ENCODE assay signal across 27 mouse cellular contexts in the genomic region with DNA sequence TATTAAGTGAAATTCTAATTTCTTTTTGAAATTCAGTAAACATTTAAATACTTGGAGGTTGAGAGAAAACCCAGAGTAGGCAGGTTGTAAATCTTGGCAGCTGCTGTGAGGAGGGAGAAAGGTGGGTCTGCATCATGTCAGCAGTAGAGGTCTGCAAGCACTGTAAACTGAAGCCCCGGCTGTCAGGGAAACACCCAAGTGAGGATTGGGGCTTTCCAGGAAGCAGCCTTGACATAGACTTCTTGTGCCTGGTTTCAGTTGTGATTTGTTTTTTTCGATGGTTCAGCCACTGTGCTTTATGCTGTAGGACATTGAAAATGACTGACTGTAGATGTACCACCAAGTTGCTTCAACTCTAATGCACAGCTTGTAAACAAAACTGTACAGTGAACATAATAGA.
DNase-seq lines count a peak whose midpoint lies in the region; ATAC-seq and TF ChIP-seq lines count a peak whose summit lies in the region.
"Had no signal": no experiment of that assay in that cellular context is flagged by ENCODE, and none has a peak within 500 bp of the region (broad histone marks: within the 10 kb centered on the region; RNA-seq: fewer than 3 reads in every experiment).

No protein-coding gene starts in this region.

- dilution Hi-C loops in CH12.LX (cut with MboI; ENCODE audit: extremely low pct_ligation_motif_present, extremely low pct_unique_long_range_greater_than_20kb, low sequenced_read_pairs): no loop called here

- TF ChIP-seq CTCF in CH12.LX (conservative IDR thresholded peaks at IDR 0.05 in 1 of 2, IDR thresholded peaks at IDR 0.05 in 1 of 2; ENCODE audit: low read depth in 2 of 2, low read length in 2 of 2): no peak

- no peaks in the 10 kb centered on the region for H3K36me3 ChIP-seq in midbrain, embryonic 11.5 days (ENCODE audit: control insufficient read depth, insufficient read depth, low read length)
- H3K36me3 ChIP-seq in midbrain, embryonic 13.5 days: peaks cover 24% of the 10 kb centered on the region
- H3K36me3 ChIP-seq in CH12.LX (replicated peaks in 1 of 2; ENCODE audit: control insufficient read depth in 1 of 2, insufficient read depth in 1 of 2, low read length in 1 of 2): peaks cover 6 to 45% of the 10 kb centered on the region in 2 experiments
- H3K36me3 ChIP-seq in hindbrain, embryonic 12.5 days: peaks cover 10% of the 10 kb centered on the region
- H3K36me3 ChIP-seq: liver, embryonic 13.5 days had no signal

- no peak overlapping the region for H3K4me2 ChIP-seq in midbrain, embryonic 11.5 days
- H3K4me2 ChIP-seq in midbrain, embryonic 13.5 days (replicated peaks): no peak overlapping the region
- H3K4me2 ChIP-seq in CH12.LX (ENCODE audit: insufficient read depth, low read depth, poor library complexity, severe bottlenecking): peak overlapping the region; percentile 56; the same call in 1 of the 2 replicates
- H3K4me2 ChIP-seq in hindbrain, embryonic 12.5 days (replicated peaks): no peak overlapping the region
- H3K4me2 ChIP-seq: embryonic facial prominence, embryonic 13.5 days; heart, embryonic 11.5 days; hindbrain, embryonic 13.5 days; limb, embryonic 15.5 days; liver, embryonic 13.5 days had no signal

- H3K27me3 ChIP-seq in midbrain, embryonic 11.5 days (ENCODE audit: control insufficient read depth, insufficient read depth, low read length): no peaks in the 10 kb centered on the region
- H3K27me3 ChIP-seq in midbrain, embryonic 13.5 days: no peaks in the 10 kb centered on the region
- no peaks in the 10 kb centered on the region for H3K27me3 ChIP-seq in CH12.LX (replicated peaks)
- no peaks in the 10 kb centered on the region for H3K27me3 ChIP-seq in hindbrain, embryonic 12.5 days
- H3K27me3 ChIP-seq: embryonic facial prominence, embryonic 13.5 days; hindbrain, embryonic 13.5 days; limb, embryonic 15.5 days; liver, embryonic 13.5 days had no signal

- peak; percentile 85 for TF ChIP-seq EP300 in CH12.LX (IDR thresholded peaks at IDR 0.05; ENCODE audit: low read length)

- no peak overlapping the region for H3K9ac ChIP-seq in midbrain, embryonic 11.5 days (ENCODE audit: low read length)
- no peak overlapping the region for H3K9ac ChIP-seq in midbrain, embryonic 13.5 days (replicated peaks)
- H3K9ac ChIP-seq in CH12.LX (ENCODE audit: insufficient read depth, low read depth): no peak overlapping the region; the same call in 1 of the 2 replicates
- no peak overlapping the region for H3K9ac ChIP-seq in hindbrain, embryonic 12.5 days
- H3K9ac ChIP-seq: embryonic facial prominence, embryonic 13.5 days; hindbrain, embryonic 13.5 days; limb, embryonic 15.5 days; liver, embryonic 13.5 days had no signal

- H3K9me3 ChIP-seq in midbrain, embryonic 11.5 days (ENCODE audit: control insufficient read depth, low read length): no peaks in the 10 kb centered on the region
- H3K9me3 ChIP-seq in midbrain, embryonic 13.5 days: no peaks in the 10 kb centered on the region
- H3K9me3 ChIP-seq in CH12.LX (replicated peaks; ENCODE audit: low read length): peaks cover 2% of the 10 kb centered on the region
- no peaks in the 10 kb centered on the region for H3K9me3 ChIP-seq in hindbrain, embryonic 12.5 days (replicated peaks)
- H3K9me3 ChIP-seq: embryonic facial prominence, embryonic 13.5 days; forebrain, embryonic 10.5 days; hindbrain, embryonic 13.5 days; limb, embryonic 15.5 days; liver, embryonic 13.5 days had no signal

- in situ Hi-C loops in CH12.LX (cut with MboI; ENCODE audit: low pct_ligation_motif_present, low pct_unique_long_range_greater_than_20kb, low sequenced_read_pairs): no loop called here

- no peak overlapping the region for H3K27ac ChIP-seq in midbrain, embryonic 11.5 days (ENCODE audit: low read depth, low read length)
- H3K27ac ChIP-seq in midbrain, embryonic 13.5 days: no peak overlapping the region
- H3K27ac ChIP-seq in CH12.LX (ENCODE audit: insufficient read depth, low read depth): peak overlapping the region; percentile 86
- H3K27ac ChIP-seq in hindbrain, embryonic 12.5 days: no peak overlapping the region
- H3K27ac ChIP-seq: embryonic facial prominence, embryonic 13.5 days; forebrain, embryonic 10.5 days; hindbrain, embryonic 13.5 days; layer of hippocampus, adult 2 months; limb, embryonic 15.5 days; liver, embryonic 13.5 days had no signal

- TF ChIP-seq POLR2A in CH12.LX (IDR thresholded peaks at IDR 0.05; ENCODE audit: low read depth, low read length): no peak

- WGBS in midbrain, embryonic 11.5 days: 88% methylated on average over 2 of the region's 2 CpGs
- WGBS in midbrain, embryonic 13.5 days: 94% methylated on average over 2 of the region's 2 CpGs
- 85% methylated on average over 2 of the region's 2 CpGs for WGBS in hindbrain, embryonic 12.5 days

- H3K79me2 ChIP-seq in CH12.LX (replicated peaks; ENCODE audit: control insufficient read depth, extremely low read depth, insufficient read depth, poor library complexity, severe bottlenecking): no peaks in the 10 kb centered on the region

- H3K4me3 ChIP-seq in midbrain, embryonic 11.5 days (ENCODE audit: low read depth, low read length): no peak overlapping the region
- no peak overlapping the region for H3K4me3 ChIP-seq in midbrain, embryonic 13.5 days (replicated peaks)
- no peak overlapping the region for H3K4me3 ChIP-seq in CH12.LX (replicated peaks in 1 of 3; ENCODE audit: low read depth in 2 of 3, low read length in 2 of 3, poor library complexity in 1 of 3)
- no peak overlapping the region for H3K4me3 ChIP-seq in hindbrain, embryonic 12.5 days
- H3K4me3 ChIP-seq: embryonic facial prominence, embryonic 13.5 days; forebrain, embryonic 10.5 days; hindbrain, embryonic 13.5 days; layer of hippocampus, adult 2 months; limb, embryonic 15.5 days; liver, embryonic 13.5 days had no signal

- ATAC-seq in midbrain, embryonic 11.5 days (ENCODE audit: low FRiP score): no peak
- ATAC-seq in midbrain, embryonic 13.5 days: no peak
- ATAC-seq in hindbrain, embryonic 12.5 days (ENCODE audit: low FRiP score): no peak
- no peak for ATAC-seq in megakaryocyte progenitor cell, adult 5-6 weeks (replicated peaks; ENCODE audit: poor library complexity)
- ATAC-seq: forebrain, embryonic 16.5 days; lung, postnatal 0 days; midbrain, embryonic 16.5 days had no signal

- DNase-seq in midbrain, embryonic 11.5 days (ENCODE audit: low spot score, missing footprints): peak; percentile 2
- peak; percentile 89 for DNase-seq in CH12.LX (ENCODE audit: extremely low read depth)
- peak; percentile 21 for DNase-seq in forelimb bud, embryonic 11.5 days (ENCODE audit: low read depth, low spot score)
- no peak for DNase-seq in retina, embryonic 14.5 days (ENCODE audit: low spot score)
- DNase-seq: adrenal gland, adult 8-10 months; cerebellum, adult 8-10 months; gastrocnemius, postnatal 14 days; heart, postnatal 36 days; kidney, adult 18-20 months; liver, embryonic 13.5 days; lung, adult 18-20 months; lung, postnatal 4 days; right cerebral cortex, postnatal 4 days; thymus, adult 2 months; thymus, postnatal 36 days had no signal

- TF ChIP-seq RAD21 in CH12.LX (IDR thresholded peaks at IDR 0.05; ENCODE audit: low read depth, low read length): peak; percentile 22

- H3K4me1 ChIP-seq in midbrain, embryonic 11.5 days (ENCODE audit: control insufficient read depth, insufficient read depth, low read length): no peaks in the 10 kb centered on the region
- no peaks in the 10 kb centered on the region for H3K4me1 ChIP-seq in midbrain, embryonic 13.5 days (replicated peaks)
- H3K4me1 ChIP-seq in CH12.LX (ENCODE audit: control insufficient read depth in 1 of 2, insufficient read depth in 2 of 2): peaks cover 22 to 82% of the 10 kb centered on the region in 2 experiments
- no peaks in the 10 kb centered on the region for H3K4me1 ChIP-seq in hindbrain, embryonic 12.5 days
- H3K4me1 ChIP-seq: hindbrain, embryonic 13.5 days; limb, embryonic 15.5 days; liver, embryonic 13.5 days had no signal

TF ChIP-seq in CH12.LX, 34 proteins besides CTCF, POLR2A, EP300 and RAD21 (continues in another document):
- TF ChIP-seq USF1 (IDR thresholded peaks at IDR 0.05; ENCODE audit: low read depth, low read length): no peak
- peak; percentile 86 for TF ChIP-seq MEF2A (IDR thresholded peaks at IDR 0.05; ENCODE audit: borderline replicate concordance, low read depth, low read length)
- TF ChIP-seq ZC3H11A (IDR thresholded peaks at IDR 0.05; ENCODE audit: low read depth, low read length): no peak
- TF ChIP-seq JUND (conservative IDR thresholded peaks at IDR 0.05; ENCODE audit: low read depth, low read length): 0 out of 2 replicates have a peak, but pooled peaks have one; percentile 35
- TF ChIP-seq ETS1 (conservative IDR thresholded peaks at IDR 0.05; ENCODE audit: low read depth, low read length): peak; percentile 90
- no peak for TF ChIP-seq NELFE (IDR thresholded peaks at IDR 0.05; ENCODE audit: low read depth, low read length)
- TF ChIP-seq RCOR1 (conservative IDR thresholded peaks at IDR 0.05; ENCODE audit: low read depth, low read length): no peak
- TF ChIP-seq TCF12 (IDR thresholded peaks at IDR 0.05; ENCODE audit: low read depth, low read length): peak; percentile 77; the same call in 1 of the 2 replicates
- peak; percentile 80 for TF ChIP-seq BHLHE40 (IDR thresholded peaks at IDR 0.05; ENCODE audit: low read depth, low read length)
- TF ChIP-seq MYC (IDR thresholded peaks at IDR 0.05; ENCODE audit: low read depth, low read length): no peak
- peak; percentile 84 for TF ChIP-seq ZNF384 (IDR thresholded peaks at IDR 0.05; ENCODE audit: low read depth, low read length)
- no peak for TF ChIP-seq MAX (IDR thresholded peaks at IDR 0.05; ENCODE audit: low read length)
- TF ChIP-seq IRF4 (IDR thresholded peaks at IDR 0.05; ENCODE audit: low read depth, low read length): peak; percentile 92
- no peak for TF ChIP-seq CHD1 (IDR thresholded peaks at IDR 0.05; ENCODE audit: low read depth, low read length)
- no peak; the same call in 1 of the 2 replicates for TF ChIP-seq HCFC1 (IDR thresholded peaks at IDR 0.05; ENCODE audit: low read depth, low read length)
- TF ChIP-seq GABPA (IDR thresholded peaks at IDR 0.05; ENCODE audit: insufficient replicate concordance, low read depth, low read length): no peak
- TF ChIP-seq E2F4 (IDR thresholded peaks at IDR 0.05; ENCODE audit: insufficient replicate concordance, low read depth, low read length): no peak
- peak; percentile 38; the same call in 1 of the 2 replicates for TF ChIP-seq TBP (conservative IDR thresholded peaks at IDR 0.05; ENCODE audit: low read depth, low read length)
- 0 out of 2 replicates have a peak, but pooled peaks have one; percentile 13 for TF ChIP-seq JUN (IDR thresholded peaks at IDR 0.05; ENCODE audit: insufficient read depth, low read depth, low read length)
- no peak for TF ChIP-seq PAX5 (IDR thresholded peaks at IDR 0.05; ENCODE audit: low read length)
- TF ChIP-seq POLR2AphosphoS2 (IDR thresholded peaks at IDR 0.05; ENCODE audit: low read depth, low read length): no peak
- TF ChIP-seq KAT2A (IDR thresholded peaks at IDR 0.05; ENCODE audit: insufficient replicate concordance, low read length): no peak
- peak; percentile 56; the same call in 1 of the 2 replicates for TF ChIP-seq MAZ (IDR thresholded peaks at IDR 0.05; ENCODE audit: low read depth, low read length)
